Mouse (Mus musculus) liver (tissue): ENCODE data around the gene Lmbrd2.

ENCODE experiments used
- DNase-seq: peaks from one replicate; pipeline ENCODE4 v3.0.0-alpha.2; 2020; ENCODE audit warnings: mixed read lengths

Lmbrd2 gene

DNA sequence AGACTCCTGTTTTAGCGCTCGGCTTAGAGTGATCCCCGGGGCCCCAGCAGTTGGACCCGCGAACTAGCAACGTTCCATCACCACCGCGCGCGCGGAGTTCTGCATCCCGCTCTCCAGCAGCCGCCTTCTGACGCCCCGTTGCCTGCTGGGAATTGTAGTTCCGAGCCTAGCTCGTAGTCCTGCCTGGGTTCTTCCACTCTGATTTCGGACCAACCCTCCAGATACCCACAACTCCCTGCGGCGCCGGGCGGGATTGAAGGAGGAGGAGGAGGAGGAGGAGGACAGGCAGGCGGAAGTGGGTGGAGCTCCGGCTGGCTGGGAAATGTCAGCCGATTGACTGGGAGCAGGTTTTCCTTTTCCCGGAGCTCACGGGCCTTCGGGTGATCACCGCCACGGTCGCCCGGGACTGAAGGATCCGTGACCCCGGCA lies at the start of gene Lmbrd2:
TSS of gene Lmbrd2 (plus strand) at position 299 of the 429 bp plus-strand sequence.
- peak; percentile 98 for DNase-seq

DNA sequence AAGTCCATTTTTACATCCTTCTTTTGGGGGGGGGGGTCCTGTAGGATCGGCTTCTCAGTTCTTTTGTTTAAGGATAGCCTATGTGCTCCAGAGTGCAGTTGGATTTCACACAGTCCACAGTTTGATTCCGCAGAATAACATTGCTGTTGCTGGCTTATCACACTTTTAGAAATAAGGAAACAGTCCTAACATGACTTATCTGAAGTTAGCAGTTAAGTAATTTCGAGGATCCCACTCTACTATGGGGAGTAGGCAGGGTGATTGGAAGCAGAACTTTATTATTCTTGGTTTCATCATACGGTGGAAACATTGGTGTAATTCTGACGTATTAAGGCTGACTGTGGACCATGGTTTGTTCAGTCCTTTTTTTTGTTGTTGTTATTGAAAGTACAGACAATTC lies 49.7 kb upstream of the Lmbrd2 start:
- no peak for DNase-seq

DNA sequence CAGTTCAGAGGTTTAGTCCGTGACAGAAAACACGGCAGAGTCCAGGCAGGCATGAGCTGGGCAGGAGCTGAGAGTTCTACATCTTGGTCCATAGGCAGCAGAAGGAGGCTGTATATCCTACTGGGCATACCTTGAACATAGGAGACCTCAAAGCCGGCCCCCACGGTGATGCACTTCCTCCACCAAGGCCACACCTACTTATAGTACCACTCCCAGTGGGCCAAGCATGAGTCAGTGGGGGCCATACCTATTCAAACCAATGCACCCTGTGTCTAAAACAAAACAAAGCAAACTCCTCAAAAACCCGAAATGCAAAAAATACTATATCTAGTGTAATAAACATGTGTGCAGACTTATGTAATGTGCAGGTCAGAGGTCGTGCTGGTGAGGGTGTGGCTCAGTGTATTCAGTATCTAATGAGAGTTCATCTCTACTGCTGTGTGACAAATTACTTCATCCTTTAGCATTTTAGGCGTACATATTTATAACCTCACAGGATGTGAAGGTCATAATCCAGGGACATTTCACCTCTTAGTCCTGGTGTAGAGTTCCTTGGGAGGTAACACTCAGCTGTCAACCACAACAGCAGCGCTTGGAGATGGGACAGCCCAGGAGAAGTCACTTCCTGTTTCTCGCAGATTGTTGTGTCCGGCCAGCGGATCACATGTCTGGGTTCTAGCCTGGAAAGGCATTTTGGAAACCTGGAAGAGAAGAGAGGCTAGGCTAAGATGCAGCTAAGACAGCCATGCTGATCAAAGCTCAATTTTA lies 46.6 kb upstream of the Lmbrd2 start:
- peak; percentile 47 for DNase-seq

DNA sequence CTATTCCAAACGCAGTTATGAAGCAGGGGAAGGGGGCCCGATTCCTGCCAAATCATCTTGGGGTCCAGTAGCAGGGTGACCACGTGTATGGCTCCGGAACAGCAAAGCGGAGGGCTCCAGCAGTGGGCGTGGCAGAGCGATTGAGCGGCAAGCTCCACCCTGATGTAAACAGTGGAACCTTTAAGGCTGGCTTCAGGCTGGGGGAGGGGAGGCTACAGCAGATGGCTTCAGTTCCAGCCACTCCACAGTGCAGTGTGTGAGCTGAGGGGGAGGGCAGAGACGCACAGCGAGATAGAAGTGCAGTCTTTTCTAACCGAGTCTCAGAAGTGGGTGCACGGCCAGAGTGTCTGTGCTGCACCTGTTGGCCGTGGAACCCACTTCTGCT lies 46.0 kb upstream of the Lmbrd2 start:
- DNase-seq, result peak; percentile 86

DNA sequence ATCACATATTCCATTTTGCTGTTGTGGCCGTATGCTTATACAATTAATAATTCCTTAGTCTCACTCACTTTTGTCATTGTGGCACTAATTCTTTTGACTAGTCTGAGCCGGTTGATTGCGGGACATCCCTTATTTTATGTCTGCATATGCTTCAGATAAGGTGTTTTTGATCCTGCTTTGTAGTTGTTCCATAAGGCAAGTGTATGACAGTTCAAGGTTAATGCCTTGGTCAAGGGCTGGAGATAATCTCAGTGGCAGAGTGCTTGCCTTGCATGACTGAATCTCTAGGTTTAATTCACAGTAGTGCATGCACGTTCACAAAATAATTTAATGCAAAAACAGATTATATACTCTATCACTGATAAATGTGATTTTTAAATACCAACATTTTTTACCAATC lies 43.5 kb upstream of the Lmbrd2 start:
- no peak for DNase-seq

DNA sequence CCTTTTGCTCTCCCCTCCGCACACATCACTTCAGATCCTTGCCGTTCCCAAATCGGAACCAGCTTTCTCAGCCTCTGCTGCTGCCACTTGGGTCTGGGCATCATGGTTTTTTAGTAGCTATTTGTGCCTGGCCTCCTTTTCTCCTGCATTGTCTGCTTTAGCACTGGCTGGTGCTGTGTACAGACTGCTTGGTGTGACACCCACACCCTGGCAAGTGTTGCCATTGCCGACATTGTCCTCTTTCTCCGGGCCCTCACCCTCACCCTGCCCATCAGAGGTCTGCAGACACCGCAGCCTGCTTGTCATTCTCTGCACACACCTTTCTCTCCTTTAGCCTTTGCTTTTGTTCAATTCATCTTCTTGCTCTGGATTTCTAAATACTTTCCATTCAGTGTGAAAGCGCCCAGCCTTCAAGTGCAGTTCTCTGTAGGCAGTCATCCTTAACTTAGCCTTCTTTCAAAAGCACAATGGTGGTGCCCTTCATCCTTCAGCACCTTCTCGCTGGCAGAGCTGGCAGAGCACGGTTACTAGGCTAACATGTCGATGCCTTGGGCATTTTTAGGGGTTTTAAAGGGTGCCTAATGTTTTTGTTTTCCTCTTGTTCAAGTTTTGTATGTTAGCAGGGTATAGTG lies 39.8 kb upstream of the Lmbrd2 start:
- DNase-seq, result no peak

DNA sequence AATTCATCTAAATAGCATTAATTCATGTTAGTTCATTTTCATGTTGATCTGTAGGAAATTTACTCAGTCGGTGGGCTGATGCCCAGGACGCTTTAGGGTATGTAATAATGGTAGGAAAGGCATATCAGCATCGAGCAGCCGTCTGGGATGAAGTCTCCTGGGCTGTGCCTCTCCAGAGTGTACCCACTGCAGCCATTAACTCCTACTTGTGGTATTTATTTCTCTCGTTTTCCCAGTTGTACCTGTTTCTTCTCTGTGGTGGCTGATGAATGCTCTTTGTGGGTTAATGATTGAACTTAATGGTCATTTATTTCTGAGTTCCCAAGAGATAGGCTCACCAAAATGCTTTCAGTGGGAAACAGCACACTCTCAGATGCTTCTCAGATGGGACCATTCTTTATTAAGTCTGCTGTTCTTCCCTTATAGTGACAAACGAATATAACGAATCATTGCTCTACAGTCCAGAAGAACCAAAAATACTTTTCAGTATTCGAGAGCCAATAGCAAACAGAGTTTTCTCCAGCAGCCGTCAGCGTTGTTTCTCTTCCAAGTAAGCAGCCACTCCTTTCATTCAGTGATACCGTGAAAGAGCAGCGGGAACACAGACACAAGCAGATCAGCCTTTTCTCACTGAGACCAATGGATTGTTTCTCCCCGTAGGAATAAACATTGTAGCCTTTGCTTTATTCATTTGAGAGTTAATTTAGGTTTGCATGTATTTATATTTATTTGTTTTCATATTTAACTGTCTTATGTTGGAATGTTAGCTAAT lies 33.9 kb upstream of the Lmbrd2 start:
- no peak for DNase-seq

DNA sequence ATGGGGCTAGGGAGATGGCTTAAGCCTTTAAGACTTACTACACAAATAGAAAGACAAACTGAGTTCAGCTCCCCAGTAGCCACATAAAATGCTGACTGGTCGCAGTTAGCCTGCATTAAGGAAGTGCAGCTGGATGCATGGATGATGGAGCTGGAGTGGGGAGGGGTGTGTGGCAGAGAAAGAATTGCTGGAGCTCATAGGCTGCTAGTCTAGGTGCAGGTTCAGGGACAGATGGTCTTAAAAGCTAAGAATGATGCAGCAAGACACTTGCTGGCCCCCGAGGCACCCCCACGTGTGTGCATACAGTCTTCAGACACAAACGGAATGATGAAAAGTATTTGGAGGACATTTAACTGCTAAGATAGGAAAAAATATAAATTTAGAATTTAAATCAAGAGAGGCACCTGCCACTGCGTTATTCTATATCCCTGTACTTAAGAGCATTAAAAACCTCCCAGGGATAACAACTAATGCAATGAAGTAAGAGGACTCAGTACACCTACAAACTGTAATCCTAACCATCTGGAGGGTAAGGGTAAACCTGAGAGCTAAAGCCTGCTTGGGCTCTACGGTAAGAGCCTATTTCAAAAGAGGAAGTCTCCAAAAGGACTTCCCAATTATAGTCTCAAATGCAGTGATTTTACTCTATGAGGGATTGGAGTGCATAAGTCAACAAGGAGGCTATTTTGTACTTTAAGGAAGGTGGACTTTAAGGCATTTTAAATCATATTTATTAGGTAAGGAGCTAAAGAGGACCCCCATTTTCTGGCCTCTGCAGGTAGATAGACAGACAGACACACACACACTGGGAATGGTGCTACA lies 29.6 kb upstream of the Lmbrd2 start:
- DNase-seq, result no peak

DNA sequence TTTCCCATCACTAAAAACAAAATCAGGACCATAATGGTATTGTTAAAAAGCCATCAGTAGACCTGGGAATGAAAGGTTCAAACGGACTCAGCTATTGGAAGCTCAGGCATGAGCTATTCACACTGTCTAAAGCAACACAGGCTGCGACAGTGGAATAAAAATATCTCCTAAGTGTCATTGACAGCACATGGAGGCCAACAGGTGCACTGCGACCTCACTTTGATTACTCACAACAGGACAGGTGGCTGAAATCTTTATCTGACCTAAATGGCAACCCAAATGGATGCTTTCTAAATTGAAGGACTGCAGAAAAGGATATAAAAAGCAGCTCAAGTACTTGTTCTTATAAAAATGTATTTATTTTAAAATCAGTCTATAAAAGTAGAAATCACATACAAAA lies 28.7 kb upstream of the Lmbrd2 start:
- DNase-seq, result no peak

DNA sequence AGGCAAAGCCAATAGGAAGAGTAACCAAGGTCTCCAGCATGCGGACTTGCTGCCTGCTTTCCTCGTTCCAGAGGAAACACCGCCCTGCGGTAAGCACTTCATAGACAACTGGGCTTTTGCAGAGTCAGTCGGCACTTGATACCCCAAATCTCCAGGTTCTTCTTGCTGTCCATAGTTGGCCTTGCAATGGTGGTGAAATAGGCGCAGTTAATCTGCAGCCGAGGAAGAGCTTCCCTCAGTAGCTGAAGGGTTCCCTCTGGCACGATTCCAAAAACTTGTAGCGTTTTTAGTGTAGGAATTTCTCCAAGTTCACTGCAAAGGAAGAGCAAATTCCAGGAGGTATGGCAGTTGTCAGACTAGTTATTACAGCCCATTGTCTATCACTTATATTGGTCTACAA lies 26.8 kb upstream of the Lmbrd2 start:
- DNase-seq, result no peak

DNA sequence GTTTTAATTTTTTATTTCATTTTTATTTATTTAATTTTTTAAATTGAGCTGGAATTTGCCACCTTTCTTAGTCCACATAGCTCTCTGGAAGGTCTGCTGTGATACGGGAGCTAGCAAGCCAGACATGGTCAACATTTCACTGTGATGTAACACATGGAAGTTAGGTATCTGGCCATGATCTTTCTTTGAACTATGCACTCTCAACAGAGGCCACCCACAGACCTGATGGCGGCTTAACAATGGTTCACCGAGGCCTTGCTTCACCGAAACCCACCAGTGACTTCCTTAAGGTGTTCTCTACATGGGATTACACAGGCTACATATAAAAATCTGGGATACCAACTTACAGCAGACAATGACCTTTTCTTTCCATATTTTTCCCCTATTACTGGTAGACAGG lies 26.2 kb upstream of the Lmbrd2 start:
- no peak for DNase-seq

DNA sequence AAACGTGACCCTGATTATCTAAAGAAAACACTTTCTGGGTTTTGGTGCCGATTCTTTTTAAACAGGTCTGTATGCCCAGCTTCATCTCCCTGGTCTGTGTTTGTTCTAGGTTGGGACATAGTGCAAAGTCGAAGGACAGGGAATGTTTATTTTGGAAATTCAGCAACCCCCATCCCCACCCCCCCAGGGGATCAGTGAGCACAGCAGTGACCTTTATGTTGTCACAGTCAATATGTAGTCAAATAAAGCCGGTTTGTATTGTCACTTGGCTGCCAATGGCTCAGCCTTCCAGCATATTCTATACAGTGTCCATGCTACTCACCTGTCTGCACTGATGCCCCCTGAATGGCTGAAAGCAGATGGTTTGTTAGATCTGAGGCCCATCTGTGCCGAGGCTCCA lies 25.8 kb upstream of the Lmbrd2 start:
- peak; percentile 57 for DNase-seq

DNA sequence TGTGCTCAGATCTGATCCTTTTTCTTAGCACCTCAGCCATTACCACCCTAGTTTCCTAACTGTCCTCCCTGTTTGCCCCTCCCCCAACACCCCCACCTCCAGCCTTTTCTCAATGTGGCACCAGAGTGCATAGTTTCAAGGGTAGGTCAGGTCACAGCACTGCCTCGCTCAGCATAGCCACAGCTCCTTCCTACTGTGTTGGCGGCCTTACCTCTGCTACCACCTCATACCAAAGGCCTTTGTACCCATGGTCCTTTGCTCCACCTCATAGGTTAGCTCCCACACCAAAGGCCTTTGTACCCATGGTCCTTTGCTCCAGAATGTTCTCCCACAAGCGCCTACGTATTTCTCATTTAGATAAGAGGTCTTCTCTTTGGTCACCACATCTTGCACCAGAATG lies 21.5 kb upstream of the Lmbrd2 start:
- DNase-seq, result no peak

DNA sequence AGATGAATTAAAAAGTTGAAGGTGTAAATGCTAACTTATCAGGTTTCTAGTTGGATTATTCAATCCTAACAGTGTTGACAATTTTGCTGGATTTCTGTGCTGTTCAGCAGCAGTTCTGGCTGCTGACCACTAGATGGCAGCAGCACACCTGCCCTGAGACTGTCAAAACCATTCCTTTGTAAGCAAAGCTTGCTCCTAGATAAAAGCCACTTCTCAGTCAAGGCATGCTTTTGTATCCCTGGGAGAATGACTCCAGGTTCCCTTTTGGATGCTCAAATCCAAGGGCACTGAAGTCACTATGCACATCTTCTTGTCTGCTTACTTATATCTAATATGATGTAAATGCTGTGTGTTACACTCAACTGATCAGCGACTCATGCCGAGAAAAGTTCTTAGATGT lies 20.3 kb upstream of the Lmbrd2 start:
- peak; percentile 46 for DNase-seq

DNA sequence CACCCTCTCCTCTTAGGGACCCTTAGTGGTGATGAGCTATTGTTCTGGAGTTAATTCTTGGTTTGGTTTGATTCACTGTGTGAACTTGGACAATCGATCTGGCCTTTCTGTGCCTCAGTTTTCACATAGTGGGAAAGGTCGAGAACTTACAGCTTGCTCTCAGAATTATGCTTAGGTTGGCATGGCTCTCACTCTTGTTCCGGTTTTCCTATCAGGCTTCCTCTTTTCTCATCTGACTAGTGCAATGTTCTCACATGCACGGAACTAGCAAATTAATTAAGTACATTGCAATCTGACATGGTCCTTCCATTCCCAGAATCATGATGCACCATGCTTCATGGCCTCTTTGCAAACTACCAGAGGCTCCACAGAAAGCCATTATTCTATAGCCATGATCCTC lies 17.4 kb upstream of the Lmbrd2 start:
- no peak for DNase-seq

DNA sequence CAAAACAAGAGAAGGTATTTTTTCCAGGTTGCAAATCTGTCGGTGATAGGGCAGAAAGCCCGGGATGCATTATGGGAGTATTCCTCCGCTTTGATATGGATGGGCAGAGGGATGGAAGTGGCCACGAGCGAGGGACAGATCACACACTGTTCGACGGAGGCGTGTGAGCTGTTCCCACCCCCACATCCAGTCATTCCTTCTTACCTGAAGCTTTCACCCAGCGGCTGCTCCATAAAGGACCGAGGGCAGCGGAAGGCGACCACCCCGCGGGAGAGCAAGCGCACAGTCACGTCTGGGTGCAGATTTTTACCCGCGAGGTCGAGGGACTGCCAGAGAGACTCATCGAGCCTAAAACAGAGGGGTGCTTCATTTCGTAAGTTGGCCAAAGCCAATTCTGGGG lies 15.5 kb upstream of the Lmbrd2 start:
- no peak for DNase-seq

DNA sequence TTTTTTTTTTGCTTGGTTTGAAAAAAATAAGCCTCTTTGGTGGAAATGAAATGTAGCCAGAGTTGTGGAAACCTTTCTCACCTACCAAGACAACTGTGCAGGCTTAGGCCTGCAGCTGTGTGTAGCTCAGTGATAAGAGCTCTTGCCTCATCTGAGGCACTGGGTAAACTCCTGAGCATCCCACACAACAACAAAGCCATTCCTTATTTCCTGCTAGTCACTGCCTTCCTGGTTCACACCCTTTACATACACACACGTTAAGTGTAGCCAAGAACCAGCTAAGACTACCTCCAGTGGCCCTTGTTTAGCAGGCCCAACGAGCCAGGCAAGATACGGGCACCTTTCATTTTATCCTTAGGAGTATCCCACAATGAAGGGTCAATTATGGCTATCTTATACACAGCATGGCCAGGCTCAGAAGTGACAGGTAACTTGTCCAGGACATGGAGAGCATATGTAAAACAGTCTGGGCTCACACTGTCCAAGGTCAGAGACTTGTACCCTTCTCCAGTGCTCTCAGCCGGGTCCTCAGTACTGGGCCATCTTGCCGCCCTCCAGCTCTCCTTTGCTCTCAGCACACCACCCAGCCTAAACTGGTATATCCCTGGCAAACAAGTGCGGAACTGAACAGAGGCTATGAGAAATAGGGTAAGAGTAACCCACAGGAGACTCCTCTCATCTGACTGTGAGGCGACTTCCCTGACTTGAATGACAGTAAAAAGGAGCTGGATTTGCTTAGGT lies 13.1 kb upstream of the Lmbrd2 start:
- no peak for DNase-seq

DNA sequence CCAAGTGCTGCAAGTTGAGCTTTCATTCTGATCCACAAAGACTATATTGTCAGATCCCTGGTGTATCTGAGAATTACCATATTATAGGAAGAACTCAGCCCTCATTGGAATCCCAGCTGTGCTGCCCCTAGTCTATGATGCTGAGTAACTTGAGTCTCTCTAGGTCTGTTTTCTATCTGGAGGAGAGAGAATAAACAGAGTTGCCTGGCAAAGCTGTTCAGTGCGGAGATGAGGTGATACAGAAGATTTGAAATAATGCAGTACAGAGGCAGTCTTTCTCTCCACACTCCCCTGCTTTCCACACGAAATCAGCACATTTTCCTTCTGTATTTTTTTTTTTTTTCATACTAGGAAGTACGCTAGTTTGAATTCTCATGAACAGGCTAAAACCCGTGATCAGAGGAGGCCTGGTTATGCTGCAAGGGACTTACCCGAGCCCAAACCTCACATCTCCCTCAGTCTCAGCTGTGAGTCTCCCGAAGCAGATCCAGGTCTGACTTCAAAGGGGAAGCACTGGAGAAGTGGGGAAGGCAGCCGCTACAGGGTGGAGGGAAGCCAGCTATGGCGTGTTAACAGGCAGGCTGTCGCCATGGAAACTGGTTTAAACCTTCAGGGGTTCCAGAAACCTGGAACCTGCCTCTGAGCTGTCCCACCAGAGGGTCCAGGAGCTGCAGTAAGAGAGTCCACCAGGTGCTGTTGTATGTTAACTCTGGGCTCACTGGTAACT lies 9.4 kb upstream of the Lmbrd2 start:
- DNase-seq, result no peak

DNA sequence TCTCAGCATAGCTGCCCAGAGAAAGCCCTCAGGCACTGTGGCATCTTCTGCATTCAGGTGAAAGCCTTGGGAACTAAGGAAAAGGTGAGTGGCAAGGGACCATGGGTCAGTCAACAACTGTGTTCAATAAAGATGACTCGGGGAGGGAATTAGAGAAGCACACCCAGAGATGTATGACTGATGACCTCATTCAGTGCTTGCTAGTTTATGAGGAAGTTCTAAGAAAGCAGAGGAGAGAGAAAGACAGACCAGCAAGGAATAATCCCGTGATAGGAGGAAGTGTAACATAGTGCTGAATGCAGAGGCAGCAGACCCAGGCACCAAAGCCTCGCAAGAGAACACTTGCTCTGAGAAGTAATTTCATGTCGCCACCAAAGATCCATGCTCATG lies 8.9 kb upstream of the Lmbrd2 start:
- DNase-seq, result no peak

DNA sequence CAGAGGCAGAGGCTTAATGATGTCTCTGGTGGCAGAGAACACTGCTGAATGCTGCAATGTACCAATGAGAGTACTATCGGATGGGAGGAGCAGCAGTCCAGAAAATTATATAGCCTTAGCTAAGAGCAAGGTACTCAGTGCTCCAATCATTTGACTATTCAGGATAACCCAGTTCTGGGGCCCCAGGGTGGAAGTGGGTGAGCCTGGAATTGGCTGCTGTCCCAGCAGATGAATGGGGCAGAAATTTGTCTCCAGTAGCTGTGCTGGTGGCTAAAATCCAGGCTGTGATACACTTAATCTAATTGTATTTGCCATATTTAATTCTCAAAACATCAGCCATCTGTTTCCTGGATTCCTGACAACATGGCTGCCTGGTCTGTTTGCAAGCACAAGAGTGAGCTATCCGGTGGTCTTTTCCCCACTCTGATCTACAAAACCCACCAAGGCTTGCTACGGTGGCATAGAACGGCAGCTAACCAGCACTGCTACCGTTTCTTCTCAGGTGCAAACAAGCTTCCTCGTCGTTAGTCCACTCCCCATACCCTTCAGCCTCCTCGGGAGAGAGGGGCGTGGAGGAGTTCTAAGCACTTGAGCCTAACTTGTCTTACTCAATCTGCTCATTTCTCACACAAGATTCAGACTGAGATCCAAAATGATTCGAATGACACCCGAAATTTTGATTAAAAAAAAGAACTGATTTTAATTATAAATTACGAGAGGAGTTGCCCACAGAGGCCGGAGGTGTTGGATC lies 7.5 kb upstream of the Lmbrd2 start:
- no peak for DNase-seq
